Mouse (Mus musculus): ENCODE measurements at regions not wholly inside any gene's neighbourhood (a gene's known extent, or its start where the extent isn't known, plus 50 kb on each side); places are given as distances from the start of the nearest gene placed in this dataset.

GRCm38 (mm10) chr3:148412191-148412590, 578.2 kb downstream of the Adgrl2 start:
- ATAC-seq (replicated peaks; ENCODE audit: insufficient number of reproducible peaks, low FRiP score, low TSS enrichment, poor library complexity, severe bottlenecking), result no peak

GRCm38 (mm10) chr3:148398349-148398748, 592.0 kb downstream of the Adgrl2 start:
- ATAC-seq (replicated peaks; ENCODE audit: insufficient number of reproducible peaks, low FRiP score, low TSS enrichment, poor library complexity, severe bottlenecking), result no peak

- no peak; the same call in 1 of the 2 replicates for ATAC-seq (replicated peaks; ENCODE audit: insufficient number of reproducible peaks, low FRiP score, low TSS enrichment, poor library complexity, severe bottlenecking)
Measured at GRCm38 (mm10) chr3:148387550-148387949, 602.8 kb downstream of the Adgrl2 start.

GRCm38 (mm10) chr3:148385712-148386111, 604.6 kb downstream of the Adgrl2 start:
- ATAC-seq (replicated peaks; ENCODE audit: insufficient number of reproducible peaks, low FRiP score, low TSS enrichment, poor library complexity, severe bottlenecking), result no peak

GRCm38 (mm10) chr3:148381057-148381456, 609.3 kb downstream of the Adgrl2 start:
- no peak for ATAC-seq (replicated peaks; ENCODE audit: insufficient number of reproducible peaks, low FRiP score, low TSS enrichment, poor library complexity, severe bottlenecking)

- ATAC-seq (replicated peaks; ENCODE audit: insufficient number of reproducible peaks, low FRiP score, low TSS enrichment, poor library complexity, severe bottlenecking), result no peak
Measured at GRCm38 (mm10) chr3:148363331-148363730, 627.0 kb downstream of the Adgrl2 start.

- no peak for ATAC-seq (replicated peaks; ENCODE audit: insufficient number of reproducible peaks, low FRiP score, low TSS enrichment, poor library complexity, severe bottlenecking)
Measured at GRCm38 (mm10) chr3:148362453-148362864, 627.9 kb downstream of the Adgrl2 start.

- ATAC-seq (replicated peaks; ENCODE audit: insufficient number of reproducible peaks, low FRiP score, low TSS enrichment, poor library complexity, severe bottlenecking), result 0 out of 2 replicates have a peak, but pooled peaks have one; percentile 22
Measured at GRCm38 (mm10) chr3:148343633-148344361, 646.6 kb downstream of the Adgrl2 start.

- no peak for ATAC-seq (replicated peaks; ENCODE audit: insufficient number of reproducible peaks, low FRiP score, low TSS enrichment, poor library complexity, severe bottlenecking)
Measured at GRCm38 (mm10) chr3:148343256-148343632, 647.1 kb downstream of the Adgrl2 start.

- ATAC-seq (replicated peaks; ENCODE audit: insufficient number of reproducible peaks, low FRiP score, low TSS enrichment, poor library complexity, severe bottlenecking), result no peak
Measured at GRCm38 (mm10) chr3:148339258-148339657, 651.1 kb downstream of the Adgrl2 start.

GRCm38 (mm10) chr3:148336640-148337039, 653.7 kb downstream of the Adgrl2 start:
- no peak for ATAC-seq (replicated peaks; ENCODE audit: insufficient number of reproducible peaks, low FRiP score, low TSS enrichment, poor library complexity, severe bottlenecking)

GRCm38 (mm10) chr3:148336091-148336511, 654.3 kb downstream of the Adgrl2 start:
- ATAC-seq (replicated peaks; ENCODE audit: insufficient number of reproducible peaks, low FRiP score, low TSS enrichment, poor library complexity, severe bottlenecking), result peak; percentile 78

GRCm38 (mm10) chr3:148335654-148336053, 654.7 kb downstream of the Adgrl2 start:
- ATAC-seq (replicated peaks; ENCODE audit: insufficient number of reproducible peaks, low FRiP score, low TSS enrichment, poor library complexity, severe bottlenecking), result 0 out of 2 replicates have a peak, but pooled peaks have one; percentile 33

GRCm38 (mm10) chr3:148324911-148325621, 665.3 kb downstream of the Adgrl2 start:
- no peak for ATAC-seq (replicated peaks; ENCODE audit: insufficient number of reproducible peaks, low FRiP score, low TSS enrichment, poor library complexity, severe bottlenecking)

GRCm38 (mm10) chr3:148321894-148322293, 668.5 kb downstream of the Adgrl2 start:
- ATAC-seq (replicated peaks; ENCODE audit: insufficient number of reproducible peaks, low FRiP score, low TSS enrichment, poor library complexity, severe bottlenecking), result no peak

- no peak for ATAC-seq (replicated peaks; ENCODE audit: insufficient number of reproducible peaks, low FRiP score, low TSS enrichment, poor library complexity, severe bottlenecking)
Measured at GRCm38 (mm10) chr3:148316198-148316597, 674.2 kb downstream of the Adgrl2 start.

- ATAC-seq (replicated peaks; ENCODE audit: insufficient number of reproducible peaks, low FRiP score, low TSS enrichment, poor library complexity, severe bottlenecking), result no peak
Measured at GRCm38 (mm10) chr3:148315286-148315685, 675.1 kb downstream of the Adgrl2 start.

GRCm38 (mm10) chr3:148295515-148295914, 694.8 kb downstream of the Adgrl2 start:
- no peak for ATAC-seq (replicated peaks; ENCODE audit: insufficient number of reproducible peaks, low FRiP score, low TSS enrichment, poor library complexity, severe bottlenecking)

GRCm38 (mm10) chr3:148278978-148279377, 711.4 kb downstream of the Adgrl2 start:
- ATAC-seq (replicated peaks; ENCODE audit: insufficient number of reproducible peaks, low FRiP score, low TSS enrichment, poor library complexity, severe bottlenecking), result no peak

Measured in monocyte, adult 5-6 weeks (primary cell).